Mouse (Mus musculus): Measurements from ENCODE around the gene Ccdc163. TPM values are rescaled to one million over a fixed set of nuclear protein-coding genes. Genes with fewer than 3 reads are reported as not detected.
A peak's percentile ranks its signal among the peaks of the same experiment; 100 is the strongest.
"Not testable (repeated sequence)": the region's sequence is repeated elsewhere in the genome, so short reads cannot be mapped to it uniquely, and the experiment has no call there.

Ccdc163 gene
- polyA plus RNA-seq, 1 experiment from 2014 or later, result 23.9 TPM

GRCm38 (mm10) chr4:116680521-116680920 is 27.8 kb upstream of the Ccdc163 start:
- not testable (repeated sequence) for H3K27ac ChIP-seq; H3K36me3 ChIP-seq; ATAC-seq (ENCODE audit: insufficient read depth, low FRiP score, low read depth); H3K4me2 ChIP-seq; H3K4me3 ChIP-seq (replicated peaks); H3K4me1 ChIP-seq; H3K9ac ChIP-seq; H3K9me3 ChIP-seq; H3K27me3 ChIP-seq (replicated peaks)
- 89% methylated on average over 4 of the region's 4 CpGs for WGBS

- H3K9me3 ChIP-seq, result no peaks in the 10 kb centered on the region
- no peak overlapping the region for H3K4me2 ChIP-seq
- no peak overlapping the region for H3K27ac ChIP-seq
- ATAC-seq (ENCODE audit: insufficient read depth, low FRiP score, low read depth), result no peak
- WGBS, result 66% methylated on average over 4 of the region's 4 CpGs
- H3K4me1 ChIP-seq, result peaks cover 12% of the 10 kb centered on the region; the same call in 1 of the 2 replicates
- H3K9ac ChIP-seq, result no peak overlapping the region
- no peak overlapping the region for H3K4me3 ChIP-seq (replicated peaks)
- peaks cover 5% of the 10 kb centered on the region; the same call in 1 of the 2 replicates for H3K36me3 ChIP-seq
- no peaks in the 10 kb centered on the region for H3K27me3 ChIP-seq (replicated peaks)
Observed at GRCm38 (mm10) chr4:116683957-116684356, 24.4 kb upstream of the Ccdc163 start.

- H3K27me3 ChIP-seq (replicated peaks), result no peaks in the 10 kb centered on the region
- no peak overlapping the region for H3K9ac ChIP-seq
- peak overlapping the region; percentile 65; the same call in 1 of the 2 replicates for H3K4me3 ChIP-seq (replicated peaks)
- peak overlapping the region; percentile 65 for H3K4me2 ChIP-seq
- no peaks in the 10 kb centered on the region for H3K9me3 ChIP-seq
- no peak for ATAC-seq (ENCODE audit: insufficient read depth, low FRiP score, low read depth)
- peaks cover 12% of the 10 kb centered on the region; the same call in 1 of the 2 replicates for H3K4me1 ChIP-seq
- peaks cover 10% of the 10 kb centered on the region; the same call in 1 of the 2 replicates for H3K36me3 ChIP-seq
- H3K27ac ChIP-seq, result peak overlapping the region; percentile 98
- 79% methylated on average over 2 of the region's 2 CpGs for WGBS
Observed at GRCm38 (mm10) chr4:116684665-116685064, 23.6 kb upstream of the Ccdc163 start.

GRCm38 (mm10) chr4:116685402-116686061 is 22.8 kb upstream of the Ccdc163 start, which contains the start of gene Prdx1:
Gene Prdx1 (plus strand): TSS chr4:116685544.
- WGBS, result under 1% methylated on average over 56 of the region's 56 CpGs
- H3K4me2 ChIP-seq, result peak within 1 kb of the TSS; percentile 65
- H3K9me3 ChIP-seq, result no peaks in the 10 kb centered on the region
- peak within 1 kb of the TSS; percentile 65 for H3K4me3 ChIP-seq (replicated peaks)
- ATAC-seq (ENCODE audit: insufficient read depth, low FRiP score, low read depth), result peak; percentile 91
- H3K4me1 ChIP-seq, result peaks cover 12% of the 10 kb centered on the region; the same call in 1 of the 2 replicates
- peak within 1 kb of the TSS; percentile 73; the same call in 1 of the 2 replicates for H3K9ac ChIP-seq
- H3K27me3 ChIP-seq (replicated peaks), result no peaks in the 10 kb centered on the region
- peaks cover 14% of the 10 kb centered on the region; the same call in 1 of the 2 replicates for H3K36me3 ChIP-seq
- H3K27ac ChIP-seq, result peak within 1 kb of the TSS; percentile 98

GRCm38 (mm10) chr4:116687041-116687440 is 21.3 kb upstream of the Ccdc163 start:
- H3K4me3 ChIP-seq (replicated peaks), result peak overlapping the region; percentile 65
- H3K4me1 ChIP-seq, result peaks cover 15% of the 10 kb centered on the region
- peak overlapping the region; percentile 65 for H3K4me2 ChIP-seq
- no peaks in the 10 kb centered on the region for H3K9me3 ChIP-seq
- no peak overlapping the region for H3K27ac ChIP-seq
- H3K9ac ChIP-seq, result 0 out of 2 replicates have a peak overlapping the region, but pooled peaks have one; percentile 10
- H3K27me3 ChIP-seq (replicated peaks), result no peaks in the 10 kb centered on the region
- H3K36me3 ChIP-seq, result peaks cover 20% of the 10 kb centered on the region; the same call in 1 of the 2 replicates
- no peak for ATAC-seq (ENCODE audit: insufficient read depth, low FRiP score, low read depth)
- 24% methylated on average over 1 of the region's 1 CpGs for WGBS

- 79% methylated on average over 4 of the region's 4 CpGs for WGBS
- Histone ChIP-seq H3K4me3 (replicated peaks) (no peak overlapping the region), H3K27me3 (replicated peaks) (no peaks in the 10 kb centered on the region), H3K9me3 (no peaks in the 10 kb centered on the region), H3K4me2 (no peak overlapping the region), H3K36me3 (peaks cover 35% of the 10 kb centered on the region), H3K4me1 (peaks cover 15% of the 10 kb centered on the region), H3K27ac (no peak overlapping the region), H3K9ac (no peak overlapping the region)
- no peak for ATAC-seq (ENCODE audit: insufficient read depth, low FRiP score, low read depth)
Observed at GRCm38 (mm10) chr4:116689309-116689876, 18.9 kb upstream of the Ccdc163 start.

- Histone ChIP-seq H3K27me3 (replicated peaks) (no peaks in the 10 kb centered on the region), H3K9ac (no peak overlapping the region), H3K4me1 (peaks cover 4% of the 10 kb centered on the region), H3K4me3 (replicated peaks) (no peak overlapping the region), H3K9me3 (no peaks in the 10 kb centered on the region), H3K36me3 (peaks cover 55% of the 10 kb centered on the region), H3K27ac (no peak overlapping the region), H3K4me2 (no peak overlapping the region)
- ATAC-seq (ENCODE audit: insufficient read depth, low FRiP score, low read depth), result no peak
- WGBS, result 86% methylated on average over 2 of the region's 2 CpGs
Observed at GRCm38 (mm10) chr4:116692146-116692545, 16.2 kb upstream of the Ccdc163 start.

GRCm38 (mm10) chr4:116693785-116694184 is 14.5 kb upstream of the Ccdc163 start:
- Histone ChIP-seq H3K27ac (no peak overlapping the region), H3K9ac (no peak overlapping the region), H3K4me1 (peaks cover 3% of the 10 kb centered on the region; the same call in 1 of the 2 replicates), H3K4me2 (no peak overlapping the region), H3K36me3 (peaks cover 56% of the 10 kb centered on the region), H3K27me3 (replicated peaks) (no peaks in the 10 kb centered on the region), H3K9me3 (no peaks in the 10 kb centered on the region), H3K4me3 (replicated peaks) (no peak overlapping the region)
- ATAC-seq (ENCODE audit: insufficient read depth, low FRiP score, low read depth), result no peak
- 78% methylated on average over 2 of the region's 2 CpGs for WGBS

GRCm38 (mm10) chr4:116698693-116699342 is 9.5 kb upstream of the Ccdc163 start:
- no peaks in the 10 kb centered on the region for H3K27me3 ChIP-seq (replicated peaks)
- WGBS, result 73% methylated on average over 2 of the region's 2 CpGs
- no peaks in the 10 kb centered on the region for H3K9me3 ChIP-seq

GRCm38 (mm10) chr4:116700964-116701363 is 7.3 kb upstream of the Ccdc163 start:
- Histone ChIP-seq H3K9me3 (no peaks in the 10 kb centered on the region), H3K4me1 (no peaks in the 10 kb centered on the region), H3K4me2 (no peak overlapping the region), H3K27ac (no peak overlapping the region), H3K36me3 (peaks cover 19% of the 10 kb centered on the region), H3K4me3 (replicated peaks) (no peak overlapping the region), H3K27me3 (replicated peaks) (no peaks in the 10 kb centered on the region), H3K9ac (no peak overlapping the region)
- no peak for ATAC-seq (ENCODE audit: insufficient read depth, low FRiP score, low read depth)
- 91% methylated on average over 1 of the region's 1 CpGs for WGBS

More at GRCm38 (mm10) chr4:116698693-116699342, 9.5 kb upstream of the Ccdc163 start:
- Histone ChIP-seq H3K9ac (no peak overlapping the region), H3K4me2 (no peak overlapping the region), H3K4me3 (replicated peaks) (no peak overlapping the region), H3K36me3 (peaks cover 35% of the 10 kb centered on the region), H3K4me1 (no peaks in the 10 kb centered on the region), H3K27ac (no peak overlapping the region)
- no peak for ATAC-seq (ENCODE audit: insufficient read depth, low FRiP score, low read depth)

GRCm38 (mm10) chr4:116703804-116704203 is 4.5 kb upstream of the Ccdc163 start:
- Histone ChIP-seq H3K36me3 (0 out of 2 replicates have a peak, but pooled peaks cover 7% of the 10 kb centered on the region), H3K4me1 (no peaks in the 10 kb centered on the region), H3K4me3 (replicated peaks) (no peak overlapping the region), H3K4me2 (no peak overlapping the region), H3K9me3 (no peaks in the 10 kb centered on the region), H3K27ac (no peak overlapping the region), H3K27me3 (replicated peaks) (no peaks in the 10 kb centered on the region), H3K9ac (no peak overlapping the region)
- 32% methylated on average over 6 of the region's 6 CpGs for WGBS
- ATAC-seq (ENCODE audit: insufficient read depth, low FRiP score, low read depth), result no peak

- WGBS, result 14% methylated on average over 9 of the region's 9 CpGs
- no peaks in the 10 kb centered on the region for H3K9me3 ChIP-seq
- no peak for ATAC-seq (ENCODE audit: insufficient read depth, low FRiP score, low read depth)
- H3K4me1 ChIP-seq, result peaks cover 4% of the 10 kb centered on the region; the same call in 1 of the 2 replicates
- H3K27me3 ChIP-seq (replicated peaks), result no peaks in the 10 kb centered on the region
- H3K36me3 ChIP-seq, result no peaks in the 10 kb centered on the region
- H3K4me2 ChIP-seq, result peak overlapping the region; percentile 67
- peak overlapping the region; percentile 39; the same call in 1 of the 2 replicates for H3K9ac ChIP-seq
- H3K4me3 ChIP-seq (replicated peaks), result peak overlapping the region; percentile 71
- H3K27ac ChIP-seq, result no peak overlapping the region
Observed at GRCm38 (mm10) chr4:116707666-116708065, 643 bp upstream of the Ccdc163 start.
